In genomic region chr15:97784092-97784559, GRCm38 (mm10) we compare ENCODE assay signal across 7 mouse cellular contexts. TPM values are rescaled to one million over a fixed set of nuclear protein-coding genes. Genes with fewer than 3 reads are reported as not detected.
DNase-seq lines count a peak whose midpoint lies in the region; ATAC-seq and TF ChIP-seq lines count a peak whose summit lies in the region.

No protein-coding gene starts in this region.

- H3K9me3 ChIP-seq in embryonic facial prominence, embryonic 10.5 days, result no peaks in the 10 kb centered on the region
- no peaks in the 10 kb centered on the region for H3K9me3 ChIP-seq in limb, embryonic 13.5 days
- H3K9me3 ChIP-seq in midbrain, embryonic 15.5 days, result no peaks in the 10 kb centered on the region

- peak overlapping the region; percentile 80 for H3K27ac ChIP-seq in embryonic facial prominence, embryonic 10.5 days (replicated peaks)
- peak overlapping the region; percentile 78 for H3K27ac ChIP-seq in heart, adult 2 months
- no peak overlapping the region for H3K27ac ChIP-seq in limb, embryonic 13.5 days
- H3K27ac ChIP-seq in midbrain, embryonic 15.5 days, result peak overlapping the region; percentile 53

- peak; percentile 90 for TF ChIP-seq CTCF in heart, adult 2 months (IDR thresholded peaks at IDR 0.05)

- peak; percentile 72 for TF ChIP-seq EP300 in heart, adult 2 months (IDR thresholded peaks at IDR 0.05; ENCODE audit: insufficient read depth, low read depth, low read length)

- H3K4me3 ChIP-seq in embryonic facial prominence, embryonic 10.5 days, result peak overlapping the region; percentile 74
- H3K4me3 ChIP-seq in heart, adult 2 months, result peak overlapping the region; percentile 97
- H3K4me3 ChIP-seq in limb, embryonic 13.5 days, result peak overlapping the region; percentile 72
- H3K4me3 ChIP-seq in midbrain, embryonic 15.5 days, result peak overlapping the region; percentile 54

- DNase-seq in adrenal gland, postnatal 14 days, result peak; percentile 97
- DNase-seq in embryonic facial prominence, embryonic 10.5 days (ENCODE audit: low spot score), result peak; percentile 93
- peak; percentile 91 to 93 for DNase-seq in heart, adult 2 months
- peak; percentile 83 to 89 for DNase-seq in kidney, adult 8-10 months
- peak; percentile 87 to 92 for DNase-seq in spleen, adult 18-20 months

- H3K4me2 ChIP-seq in limb, embryonic 13.5 days (replicated peaks), result peak overlapping the region; percentile 95
- peak overlapping the region; percentile 68 for H3K4me2 ChIP-seq in midbrain, embryonic 15.5 days

- H3K27me3 ChIP-seq in embryonic facial prominence, embryonic 10.5 days (replicated peaks; ENCODE audit: low read depth, poor library complexity, severe bottlenecking), result peaks cover 32% of the 10 kb centered on the region
- no peaks in the 10 kb centered on the region for H3K27me3 ChIP-seq in heart, adult 2 months (ENCODE audit: control insufficient read depth, insufficient read depth, low read length)
- no peaks in the 10 kb centered on the region for H3K27me3 ChIP-seq in limb, embryonic 13.5 days
- H3K27me3 ChIP-seq in midbrain, embryonic 15.5 days (replicated peaks), result peaks cover 17% of the 10 kb centered on the region; the same call in 1 of the 2 replicates

- H3K4me1 ChIP-seq in embryonic facial prominence, embryonic 10.5 days, result peaks cover 55% of the 10 kb centered on the region
- peaks cover 27% of the 10 kb centered on the region for H3K4me1 ChIP-seq in heart, adult 2 months (ENCODE audit: control insufficient read depth, insufficient read depth, low read length)
- H3K4me1 ChIP-seq in limb, embryonic 13.5 days, result peaks cover 44% of the 10 kb centered on the region
- peaks cover 22% of the 10 kb centered on the region; the same call in 1 of the 2 replicates for H3K4me1 ChIP-seq in midbrain, embryonic 15.5 days

- 3% methylated on average over 39 of the region's 39 CpGs for WGBS in embryonic facial prominence, embryonic 10.5 days
- 4% methylated on average over 39 of the region's 39 CpGs for WGBS in heart, adult 2 months
- 2% methylated on average over 39 of the region's 39 CpGs for WGBS in limb, embryonic 13.5 days
- 2% methylated on average over 36 of the region's 39 CpGs for WGBS in midbrain, embryonic 15.5 days

- H3K79me2 ChIP-seq in heart, adult 2 months (replicated peaks; ENCODE audit: control insufficient read depth, insufficient read depth, low read length), result no peaks in the 10 kb centered on the region

- peak; percentile 46; the same call in 1 of the 2 replicates for TF ChIP-seq POLR2A in heart, adult 2 months (IDR thresholded peaks at IDR 0.05; ENCODE audit: insufficient read depth, low read depth, low read length)

- H3K9ac ChIP-seq in heart, adult 2 months (ENCODE audit: low read depth, low read length), result peak overlapping the region; percentile 93
- peak overlapping the region; percentile 87 for H3K9ac ChIP-seq in limb, embryonic 13.5 days
- peak overlapping the region; percentile 73 for H3K9ac ChIP-seq in midbrain, embryonic 15.5 days

- ATAC-seq in limb, embryonic 13.5 days (ENCODE audit: low FRiP score, low read depth), result peak; percentile 69; the same call in 1 of the 2 replicates
- ATAC-seq in midbrain, embryonic 15.5 days (replicated peaks), result peak; percentile 88

- intact Hi-C loops in heart, adult 2 months (cut with DNase I), result loop anchor here (1.0 to 5.0 kb wide), 3 partner anchors 65 to 168 kb away; no protein-coding TSS in a partner anchor

- H3K36me3 ChIP-seq in embryonic facial prominence, embryonic 10.5 days (replicated peaks), result no peaks in the 10 kb centered on the region
- no peaks in the 10 kb centered on the region for H3K36me3 ChIP-seq in heart, adult 2 months (ENCODE audit: control insufficient read depth, insufficient read depth, low read length)
- H3K36me3 ChIP-seq in limb, embryonic 13.5 days, result no peaks in the 10 kb centered on the region
- no peaks in the 10 kb centered on the region for H3K36me3 ChIP-seq in midbrain, embryonic 15.5 days (replicated peaks)

RNA-seq across cellular contexts. Expression of gene Slc48a1, which starts 5.8 kb away (rescaled TPM):
- total RNA-seq in adrenal gland, postnatal 14 days (2021), result 68.8 and 76.9 TPM in 2 replicates
- polyA plus RNA-seq in embryonic facial prominence, embryonic 10.5 days (2016; fragmentation: Nextera tagmentation; extraction: Ambion mirVana), result 17.8 and 18.9 TPM in 2 replicates
- 10 to 100 TPM; 72.7 to 73.0 TPM for total RNA-seq in heart, adult 2 months (2021)
- 82.8 and 85.3 TPM in 2 replicates for polyA plus RNA-seq in heart, adult 2 months (2012; rRNA removed)
- polyA plus RNA-seq in limb, embryonic 13.5 days (2015; fragmentation: Nextera tagmentation; extraction: Ambion mirVana), result 39.5 and 41.7 TPM in 2 replicates
- polyA plus RNA-seq in midbrain, embryonic 15.5 days (2015; fragmentation: Nextera tagmentation; extraction: Ambion mirVana), result 85.7 and 90.1 TPM in 2 replicates

RNA-seq across cellular contexts. Expression of gene Rapgef3, which starts 16.4 kb away (rescaled TPM):
- 22.2 and 24.9 TPM in 2 replicates for total RNA-seq in adrenal gland, postnatal 14 days (2021)
- polyA plus RNA-seq in embryonic facial prominence, embryonic 10.5 days (2016; fragmentation: Nextera tagmentation; extraction: Ambion mirVana), result 5.5 and 5.9 TPM in 2 replicates
- 10 to 100 TPM; 21.5 to 27.9 TPM for total RNA-seq in heart, adult 2 months (2021)
- 44.4 and 57.0 TPM in 2 replicates for polyA plus RNA-seq in heart, adult 2 months (2012; rRNA removed)
- 10.9 and 11.2 TPM in 2 replicates for polyA plus RNA-seq in limb, embryonic 13.5 days (2015; fragmentation: Nextera tagmentation; extraction: Ambion mirVana)
- 15.4 and 16.8 TPM in 2 replicates for polyA plus RNA-seq in midbrain, embryonic 15.5 days (2015; fragmentation: Nextera tagmentation; extraction: Ambion mirVana)

RNA-seq across cellular contexts. Expression of gene Endou, which starts 53.0 kb away (rescaled TPM):
- total RNA-seq in adrenal gland, postnatal 14 days (2021), result 0.90 and 1.1 TPM in 2 replicates
- 0.06 TPM in 1 of 2 replicates, not detected in the other for polyA plus RNA-seq in embryonic facial prominence, embryonic 10.5 days (2016; fragmentation: Nextera tagmentation; extraction: Ambion mirVana)
- 1 to 10 TPM; 1.1 to 1.2 TPM for total RNA-seq in heart, adult 2 months (2021)
- 2.4 TPM in 2 replicates for polyA plus RNA-seq in heart, adult 2 months (2012; rRNA removed)
- 2.7 and 3.0 TPM in 2 replicates for polyA plus RNA-seq in limb, embryonic 13.5 days (2015; fragmentation: Nextera tagmentation; extraction: Ambion mirVana)
- polyA plus RNA-seq in midbrain, embryonic 15.5 days (2015; fragmentation: Nextera tagmentation; extraction: Ambion mirVana), result 0.17 and 0.27 TPM in 2 replicates
